Mouse (Mus musculus): ENCODE measurements at regions not wholly inside any gene's neighbourhood (a gene's known extent, or its start where the extent isn't known, plus 50 kb on each side); places are given as distances from the start of the nearest gene placed in this dataset.

DNA sequence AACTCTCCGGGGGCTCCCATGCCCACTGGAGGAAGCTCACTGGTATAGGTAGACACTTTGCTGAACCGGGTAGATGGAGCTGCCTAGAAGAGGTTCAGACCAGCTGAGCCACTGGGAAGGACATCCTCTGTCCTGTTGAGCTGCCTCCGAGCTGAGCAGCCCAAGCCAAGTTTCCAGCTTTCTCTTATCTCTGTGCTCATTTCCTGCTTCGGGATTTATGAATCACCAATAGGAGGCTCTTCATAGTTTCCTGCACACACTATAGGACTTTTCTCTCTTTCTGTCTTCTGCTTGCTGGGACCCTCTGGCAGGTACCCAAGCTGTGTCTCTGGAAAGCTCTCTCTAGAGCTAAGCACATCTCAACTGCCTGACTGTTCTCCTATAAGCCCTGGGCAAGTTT lies 177.4 kb upstream of the Hes1 start:
- 88% methylated on average over 4 of the region's 4 CpGs for WGBS

DNA sequence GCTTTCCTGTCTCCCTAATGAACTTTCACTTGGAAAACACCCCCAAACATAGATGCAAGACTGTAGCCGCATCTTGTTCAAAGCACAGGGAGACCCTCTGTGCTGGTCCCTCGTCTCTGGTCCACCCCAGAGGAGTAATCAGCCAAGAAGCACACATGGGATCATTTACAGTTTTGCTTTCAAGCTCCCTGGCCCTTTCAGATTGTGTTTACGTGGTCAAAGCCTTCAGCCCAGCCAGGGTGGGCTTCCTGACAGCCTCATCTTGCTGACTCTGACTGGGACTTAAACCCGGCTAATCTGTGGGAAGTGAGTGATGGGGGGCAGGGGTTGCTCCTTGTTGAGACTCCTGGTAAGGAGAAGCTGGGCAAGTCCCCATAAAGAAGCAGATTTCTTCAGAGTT lies 174.8 kb upstream of the Hes1 start:
- no peak for DNase-seq (ENCODE audit: low spot score)
- H3K9ac ChIP-seq (ENCODE audit: low read length) = no peak overlapping the region
- ATAC-seq = no peak
- H3K4me3 ChIP-seq (ENCODE audit: low read depth, low read length) = no peak overlapping the region
- no peak overlapping the region for H3K4me2 ChIP-seq (ENCODE audit: low read length)
- H3K27me3 ChIP-seq (replicated peaks; ENCODE audit: control insufficient read depth, insufficient read depth, low read length) = no peaks in the 10 kb centered on the region
- no peaks in the 10 kb centered on the region for H3K36me3 ChIP-seq (ENCODE audit: control insufficient read depth, insufficient read depth, low read length)
- WGBS = 27% methylated on average over 4 of the region's 4 CpGs
- H3K9me3 ChIP-seq (replicated peaks; ENCODE audit: control insufficient read depth, low read length) = no peaks in the 10 kb centered on the region
- H3K27ac ChIP-seq (ENCODE audit: low read depth, low read length) = no peak overlapping the region
- H3K4me1 ChIP-seq (ENCODE audit: control insufficient read depth, insufficient read depth, low read length) = peaks cover 16% of the 10 kb centered on the region

More for the DNA sequence above, 177.4 kb upstream of the Hes1 start:
- Histone ChIP-seq H3K27ac (ENCODE audit: low read depth, low read length) (no peak overlapping the region), H3K36me3 (ENCODE audit: control insufficient read depth, insufficient read depth, low read length) (no peaks in the 10 kb centered on the region), H3K27me3 (replicated peaks; ENCODE audit: control insufficient read depth, insufficient read depth, low read length) (no peaks in the 10 kb centered on the region), H3K4me2 (ENCODE audit: low read length) (no peak overlapping the region), H3K9me3 (replicated peaks; ENCODE audit: control insufficient read depth, low read length) (no peaks in the 10 kb centered on the region), H3K9ac (ENCODE audit: low read length) (no peak overlapping the region), H3K4me1 (ENCODE audit: control insufficient read depth, insufficient read depth, low read length) (peaks cover 29% of the 10 kb centered on the region), H3K4me3 (ENCODE audit: low read depth, low read length) (no peak overlapping the region)
- ATAC-seq (no peak), DNase-seq (ENCODE audit: low spot score) (no peak)

DNA sequence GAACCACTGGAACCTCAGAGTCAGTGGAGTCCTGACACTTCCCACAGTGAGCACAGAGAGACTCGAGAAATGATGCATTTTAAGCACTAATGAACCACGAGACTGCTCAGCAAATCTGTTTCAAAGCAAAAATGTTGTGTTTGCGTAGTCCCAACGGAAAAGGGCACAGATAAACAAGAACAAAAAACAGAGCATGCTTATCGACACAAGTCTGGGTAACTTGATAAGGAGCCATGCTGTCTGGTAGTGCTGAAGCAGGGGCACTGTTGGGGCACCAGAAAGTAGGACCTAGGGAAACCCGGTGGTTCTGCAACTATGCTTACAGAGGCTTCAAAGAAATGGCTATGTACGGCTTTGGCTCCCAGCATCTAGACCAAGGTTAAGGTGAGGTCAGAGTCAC lies 172.7 kb upstream of the Hes1 start:
- Histone ChIP-seq H3K9me3 (replicated peaks; ENCODE audit: control insufficient read depth, low read length) (no peaks in the 10 kb centered on the region), H3K4me2 (ENCODE audit: low read length) (no peak overlapping the region), H3K27ac (ENCODE audit: low read depth, low read length) (no peak overlapping the region), H3K4me1 (ENCODE audit: control insufficient read depth, insufficient read depth, low read length) (peaks cover 17% of the 10 kb centered on the region), H3K9ac (ENCODE audit: low read length) (no peak overlapping the region), H3K4me3 (ENCODE audit: low read depth, low read length) (no peak overlapping the region), H3K27me3 (replicated peaks; ENCODE audit: control insufficient read depth, insufficient read depth, low read length) (no peaks in the 10 kb centered on the region), H3K36me3 (ENCODE audit: control insufficient read depth, insufficient read depth, low read length) (no peaks in the 10 kb centered on the region)
- DNase-seq (ENCODE audit: low spot score) = no peak
- WGBS = 69% methylated on average over 7 of the region's 7 CpGs
- no peak for ATAC-seq

DNA sequence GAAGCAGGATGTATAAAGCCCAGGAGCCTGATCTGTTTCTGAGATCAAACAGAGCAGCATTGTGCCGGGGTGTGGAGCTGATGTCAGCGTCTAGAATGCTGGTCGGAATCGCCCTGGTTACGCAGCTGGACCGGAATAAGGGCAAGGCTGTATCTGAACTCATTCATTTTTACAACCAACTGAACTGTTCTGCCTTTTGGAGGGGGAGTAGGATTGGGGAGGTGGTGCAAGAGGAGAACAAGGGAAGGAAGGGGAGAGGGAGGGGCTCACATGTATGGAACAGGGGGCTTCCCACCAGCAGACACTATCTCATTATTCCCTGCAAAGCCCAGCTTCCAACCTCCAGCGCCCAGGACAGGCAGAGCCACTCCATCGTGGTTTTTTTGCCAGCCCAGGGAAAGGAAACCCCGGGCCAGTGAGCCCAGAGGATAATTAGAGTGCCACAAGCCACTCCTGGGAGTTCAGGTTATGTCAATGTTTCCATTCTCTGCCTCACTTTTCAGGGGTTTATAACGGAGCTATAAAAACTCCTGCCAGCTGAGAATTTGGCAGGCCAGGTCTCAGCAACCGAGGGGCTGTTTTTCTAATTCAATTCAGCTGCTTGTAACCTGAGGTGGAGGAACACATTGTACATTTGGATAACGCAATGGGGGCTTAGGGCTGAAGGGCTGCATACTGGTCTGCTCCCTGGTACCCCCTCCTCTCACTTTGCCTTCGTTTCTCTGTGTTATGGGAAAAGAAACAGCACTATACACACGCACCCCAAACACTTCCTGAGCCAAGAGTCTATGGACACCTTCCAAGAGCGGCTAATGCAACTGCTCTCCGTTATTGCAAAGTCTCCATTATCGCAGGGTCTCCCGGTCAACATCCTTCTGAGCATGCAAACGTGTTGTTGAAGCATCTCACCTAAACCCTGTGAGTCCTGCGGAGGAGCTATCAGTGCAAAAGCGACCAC lies 170.0 kb upstream of the Hes1 start:
- no peak overlapping the region for H3K4me3 ChIP-seq (ENCODE audit: low read depth, low read length)
- no peak overlapping the region; the same call in 1 of the 2 replicates for H3K9ac ChIP-seq (ENCODE audit: low read length)
- H3K36me3 ChIP-seq (ENCODE audit: control insufficient read depth, insufficient read depth, low read length) = no peaks in the 10 kb centered on the region
- H3K4me2 ChIP-seq (ENCODE audit: low read length) = peak overlapping the region; percentile 25
- H3K27ac ChIP-seq (ENCODE audit: low read depth, low read length) = peak overlapping the region; percentile 75
- peaks cover 17% of the 10 kb centered on the region for H3K4me1 ChIP-seq (ENCODE audit: control insufficient read depth, insufficient read depth, low read length)
- WGBS = 11% methylated on average over 21 of the region's 21 CpGs
- H3K9me3 ChIP-seq (replicated peaks; ENCODE audit: control insufficient read depth, low read length) = no peaks in the 10 kb centered on the region
- peak; percentile 83 for DNase-seq (ENCODE audit: low spot score)
- H3K27me3 ChIP-seq (replicated peaks; ENCODE audit: control insufficient read depth, insufficient read depth, low read length) = no peaks in the 10 kb centered on the region
- peak; percentile 86 for ATAC-seq

DNA sequence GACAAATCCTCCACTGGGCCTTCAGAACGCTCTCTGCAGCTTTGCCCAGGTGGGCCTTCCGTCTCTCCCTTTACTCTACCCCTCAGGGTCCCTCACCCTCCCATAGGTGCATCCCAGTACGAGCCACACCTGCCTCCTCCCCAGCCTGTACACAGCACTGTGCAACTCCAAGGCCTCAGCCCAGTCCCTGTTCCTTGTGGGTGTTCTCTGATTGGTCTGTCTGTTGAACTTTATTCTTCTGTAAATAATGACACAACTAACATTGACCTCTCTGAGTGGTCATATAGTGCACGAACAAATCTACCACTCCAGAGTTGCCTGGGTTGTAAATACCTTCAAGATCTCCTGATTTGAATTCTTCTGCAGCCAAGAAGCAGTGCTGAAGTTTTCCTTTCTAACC lies 167.8 kb upstream of the Hes1 start:
- no peaks in the 10 kb centered on the region for H3K36me3 ChIP-seq (ENCODE audit: control insufficient read depth, insufficient read depth, low read length)
- DNase-seq (ENCODE audit: low spot score) (no peak), ATAC-seq (no peak)
- no peak overlapping the region for H3K4me2 ChIP-seq (ENCODE audit: low read length)
- no peak overlapping the region for H3K4me3 ChIP-seq (ENCODE audit: low read depth, low read length)
- no peak overlapping the region for H3K27ac ChIP-seq (ENCODE audit: low read depth, low read length)
- H3K9ac ChIP-seq (ENCODE audit: low read length) = no peak overlapping the region
- 89% methylated on average over 4 of the region's 4 CpGs for WGBS
- no peaks in the 10 kb centered on the region for H3K9me3 ChIP-seq (replicated peaks; ENCODE audit: control insufficient read depth, low read length)
- H3K27me3 ChIP-seq (replicated peaks; ENCODE audit: control insufficient read depth, insufficient read depth, low read length) = no peaks in the 10 kb centered on the region
- H3K4me1 ChIP-seq (ENCODE audit: control insufficient read depth, insufficient read depth, low read length) = peaks cover 14% of the 10 kb centered on the region

DNA sequence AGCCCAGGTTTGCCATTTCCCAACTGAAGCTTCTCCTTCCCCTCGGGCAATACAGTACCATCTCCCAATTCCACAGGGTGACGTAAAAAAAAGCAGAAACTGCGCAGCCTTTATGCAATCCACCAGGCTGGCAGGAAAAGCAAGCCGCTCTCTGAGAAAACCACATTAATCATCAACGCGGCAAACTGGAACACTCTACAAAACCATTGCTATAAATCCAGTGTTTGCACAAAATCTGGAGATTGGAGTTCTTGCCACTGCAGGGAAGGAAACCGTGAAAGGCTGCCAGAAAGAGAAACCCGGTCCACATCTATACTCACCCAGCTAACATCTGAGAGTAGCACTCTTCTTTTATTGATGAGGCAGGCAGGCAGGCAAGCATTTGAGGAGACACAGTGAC lies 160.7 kb upstream of the Hes1 start:
- DNase-seq (ENCODE audit: low spot score) (no peak), ATAC-seq (no peak)
- Histone ChIP-seq H3K4me1 (ENCODE audit: control insufficient read depth, insufficient read depth, low read length) (peaks cover 5% of the 10 kb centered on the region), H3K36me3 (ENCODE audit: control insufficient read depth, insufficient read depth, low read length) (no peaks in the 10 kb centered on the region), H3K4me2 (ENCODE audit: low read length) (no peak overlapping the region), H3K27ac (ENCODE audit: low read depth, low read length) (no peak overlapping the region), H3K27me3 (replicated peaks; ENCODE audit: control insufficient read depth, insufficient read depth, low read length) (no peaks in the 10 kb centered on the region), H3K9me3 (replicated peaks; ENCODE audit: control insufficient read depth, low read length) (no peaks in the 10 kb centered on the region), H3K4me3 (ENCODE audit: low read depth, low read length) (no peak overlapping the region), H3K9ac (ENCODE audit: low read length) (no peak overlapping the region)
- WGBS = 79% methylated on average over 8 of the region's 8 CpGs

DNA sequence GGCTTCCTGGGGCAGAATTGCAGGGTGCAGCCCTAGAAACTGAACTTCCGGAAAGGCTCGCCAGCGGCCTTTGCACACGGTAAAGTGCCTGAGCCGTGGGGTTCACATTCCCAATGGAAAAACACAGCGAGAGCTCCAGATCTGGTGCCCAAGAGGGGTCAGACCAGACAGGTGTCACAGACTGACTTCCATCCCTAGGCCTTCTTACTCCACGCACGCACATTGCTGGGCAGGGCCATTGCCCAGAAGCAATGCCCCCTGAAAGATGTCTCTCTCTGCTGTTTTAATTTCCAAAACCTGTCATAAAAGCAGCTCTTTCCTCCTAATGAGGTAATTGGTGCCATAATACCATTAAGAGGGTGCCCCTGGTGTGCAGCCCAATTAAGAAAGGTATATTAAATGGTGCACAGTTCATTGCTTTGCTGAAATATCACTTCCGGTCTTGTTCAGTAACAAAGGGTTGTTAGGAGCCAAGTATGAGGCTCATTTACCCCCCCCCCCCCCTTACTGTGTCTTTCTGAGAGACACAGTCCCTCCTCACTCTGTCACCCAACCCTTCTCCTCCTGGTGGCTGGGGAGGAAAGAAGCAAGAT lies 159.9 kb upstream of the Hes1 start:
- 46% methylated on average over 9 of the region's 9 CpGs for WGBS

DNA sequence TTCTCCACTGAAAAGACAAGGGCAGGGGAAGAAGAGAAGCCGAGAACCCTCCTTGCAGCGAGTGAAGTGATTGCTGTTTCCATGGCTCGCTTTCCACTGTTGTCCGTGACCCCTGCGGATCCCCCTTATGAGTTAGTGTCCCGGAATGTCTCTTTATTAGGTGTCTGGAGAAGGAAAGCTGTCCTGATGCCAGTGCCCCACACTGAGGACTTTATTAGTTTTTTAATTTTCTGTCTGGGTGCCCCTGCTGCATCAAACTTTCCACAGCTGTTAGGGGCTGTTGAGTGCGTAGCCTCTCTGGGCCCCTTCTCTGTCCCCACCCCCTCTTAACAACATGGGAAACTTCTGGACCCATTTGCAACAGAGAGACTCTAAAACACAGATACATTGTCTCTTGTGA lies 156.9 kb upstream of the Hes1 start:
- ATAC-seq (no peak), DNase-seq (ENCODE audit: low spot score) (no peak)
- Histone ChIP-seq H3K4me3 (ENCODE audit: low read depth, low read length) (no peak overlapping the region), H3K9ac (ENCODE audit: low read length) (no peak overlapping the region), H3K27ac (ENCODE audit: low read depth, low read length) (no peak overlapping the region), H3K4me1 (ENCODE audit: control insufficient read depth, insufficient read depth, low read length) (peaks cover 5% of the 10 kb centered on the region), H3K27me3 (replicated peaks; ENCODE audit: control insufficient read depth, insufficient read depth, low read length) (no peaks in the 10 kb centered on the region), H3K4me2 (ENCODE audit: low read length) (no peak overlapping the region), H3K9me3 (replicated peaks; ENCODE audit: control insufficient read depth, low read length) (no peaks in the 10 kb centered on the region), H3K36me3 (ENCODE audit: control insufficient read depth, insufficient read depth, low read length) (no peaks in the 10 kb centered on the region)
- WGBS = 57% methylated on average over 7 of the region's 7 CpGs

More for the DNA sequence above, 159.9 kb upstream of the Hes1 start:
- peaks cover 5% of the 10 kb centered on the region for H3K4me1 ChIP-seq (ENCODE audit: control insufficient read depth, insufficient read depth, low read length)
- no peak overlapping the region for H3K4me2 ChIP-seq (ENCODE audit: low read length)
- no peak overlapping the region for H3K4me3 ChIP-seq (ENCODE audit: low read depth, low read length)
- no peaks in the 10 kb centered on the region for H3K27me3 ChIP-seq (replicated peaks; ENCODE audit: control insufficient read depth, insufficient read depth, low read length)
- H3K36me3 ChIP-seq (ENCODE audit: control insufficient read depth, insufficient read depth, low read length) = no peaks in the 10 kb centered on the region
- no peaks in the 10 kb centered on the region for H3K9me3 ChIP-seq (replicated peaks; ENCODE audit: control insufficient read depth, low read length)
- no peak overlapping the region for H3K9ac ChIP-seq (ENCODE audit: low read length)
- ATAC-seq = no peak
- no peak for DNase-seq (ENCODE audit: low spot score)
- no peak overlapping the region for H3K27ac ChIP-seq (ENCODE audit: low read depth, low read length)

DNA sequence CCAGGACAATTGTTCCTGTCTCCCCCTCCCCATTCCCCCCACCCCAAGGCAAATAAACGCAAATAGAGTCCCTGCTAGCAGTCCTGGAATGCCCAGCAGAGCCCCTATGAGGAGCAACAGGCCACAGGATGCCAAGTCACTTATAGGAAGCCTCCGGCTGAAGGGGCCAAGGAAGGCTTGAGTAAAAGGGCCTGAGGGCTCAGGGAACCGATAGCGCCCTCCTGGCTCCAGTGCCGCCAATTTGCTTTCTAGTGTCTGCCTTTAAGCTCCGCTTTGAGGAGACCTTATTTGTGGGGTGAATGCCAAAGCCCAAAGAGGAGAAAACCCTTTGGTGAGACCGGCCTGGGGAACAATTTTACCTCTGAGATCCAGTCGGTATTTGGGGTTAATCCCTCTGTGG lies 156.2 kb upstream of the Hes1 start:
- no peak for DNase-seq (ENCODE audit: low spot score)
- no peak for ATAC-seq
- 23% methylated on average over 8 of the region's 8 CpGs for WGBS

More for the DNA sequence above, 156.2 kb upstream of the Hes1 start:
- H3K4me1 ChIP-seq (ENCODE audit: control insufficient read depth, insufficient read depth, low read length) = peaks cover 5% of the 10 kb centered on the region
- H3K36me3 ChIP-seq (ENCODE audit: control insufficient read depth, insufficient read depth, low read length) = no peaks in the 10 kb centered on the region
- H3K4me3 ChIP-seq (ENCODE audit: low read depth, low read length) = no peak overlapping the region
- H3K9ac ChIP-seq (ENCODE audit: low read length) = no peak overlapping the region
- no peak overlapping the region for H3K27ac ChIP-seq (ENCODE audit: low read depth, low read length)
- no peaks in the 10 kb centered on the region for H3K9me3 ChIP-seq (replicated peaks; ENCODE audit: control insufficient read depth, low read length)
- no peak overlapping the region for H3K4me2 ChIP-seq (ENCODE audit: low read length)
- H3K27me3 ChIP-seq (replicated peaks; ENCODE audit: control insufficient read depth, insufficient read depth, low read length) = no peaks in the 10 kb centered on the region

Measured in forebrain, embryonic 14.5 days (tissue).